Mouse (Mus musculus) gastrocnemius, postnatal 4 days (tissue): ENCODE data around the gene 1110004F10Rik. TPM values are rescaled to one million over a fixed set of nuclear protein-coding genes. Genes with fewer than 3 reads are reported as not detected.

Experiments
- DNase-seq, 2 experiments: peaks; one replicate each; pipeline ENCODE4 v3.0.0; 2021 to 2022; ENCODE audit warnings: low spot score in 2 of 2, mixed read lengths in 2 of 2
- total RNA-seq, 2 experiments: library from RNA; stranded (reverse); gene quantifications; 2 replicates each; pipeline ENCODE4 v1.2.3; 2021

1110004F10Rik gene
- total RNA-seq, 2 experiments from 2014 or later: 78.9 to 83.6 TPM

DNA sequence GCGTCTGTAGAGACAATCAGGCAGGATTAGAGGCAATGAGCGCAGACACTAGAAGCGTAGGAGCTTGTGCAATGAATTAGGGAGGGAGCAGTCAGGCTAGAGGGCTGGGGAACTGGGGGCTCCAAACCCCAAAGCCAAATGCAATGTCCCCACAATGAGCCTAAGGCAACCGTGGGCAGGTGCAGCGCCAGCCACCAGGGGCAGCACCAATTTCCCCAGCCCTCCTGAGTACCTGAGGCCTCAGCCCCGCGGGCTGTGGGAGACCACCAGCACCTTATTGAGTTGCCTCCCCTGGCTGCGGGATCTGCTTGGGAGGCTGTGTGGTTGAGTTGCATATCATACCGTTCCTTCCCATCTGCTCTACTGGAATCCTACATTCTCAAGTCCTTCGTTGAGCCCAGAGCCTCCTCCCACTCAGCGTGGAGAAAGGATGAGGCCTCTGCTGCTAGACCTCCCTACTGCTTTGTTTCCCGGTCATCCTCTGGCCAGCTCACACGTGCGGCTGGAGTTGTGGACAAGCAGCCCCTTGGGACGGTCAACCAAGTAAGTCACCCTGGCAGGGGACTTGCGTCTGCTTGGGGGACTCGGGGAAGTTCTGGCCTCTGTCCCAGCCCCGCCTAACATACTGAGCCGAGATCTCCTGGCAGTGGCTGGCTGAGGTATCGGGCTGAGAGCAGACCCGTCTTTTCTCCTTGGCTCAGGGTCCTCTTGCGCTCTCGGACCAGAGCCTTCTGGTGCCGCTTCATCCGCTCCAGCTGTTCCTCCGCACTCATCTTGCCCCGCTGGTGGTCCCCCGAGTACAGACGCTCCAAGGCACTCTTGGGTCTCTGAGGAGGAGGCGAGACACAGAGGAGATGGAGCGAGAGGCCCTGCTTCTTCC lies 95.5 kb downstream of the 1110004F10Rik start:
- DNase-seq: no peak

DNA sequence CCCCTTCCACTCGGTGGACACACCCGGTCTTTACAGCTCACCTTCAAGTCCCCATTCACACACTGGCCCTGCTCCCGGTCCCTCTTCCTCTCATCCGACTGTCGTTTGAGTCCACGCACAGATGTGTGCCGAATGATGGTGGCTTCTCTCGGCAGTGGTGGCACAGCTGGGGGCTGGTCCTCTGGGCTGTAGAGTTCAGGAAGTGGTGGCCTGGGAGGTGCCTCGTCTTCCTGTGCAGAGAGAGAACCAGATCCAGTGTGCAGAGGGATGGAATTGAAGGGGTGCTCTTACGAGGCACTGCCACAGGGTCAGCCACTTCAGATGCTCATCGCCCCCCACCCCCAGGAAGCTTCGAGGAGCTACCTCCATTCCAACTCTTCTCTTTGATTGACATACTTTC lies 98.0 kb downstream of the 1110004F10Rik start:
- no peak for DNase-seq

DNA sequence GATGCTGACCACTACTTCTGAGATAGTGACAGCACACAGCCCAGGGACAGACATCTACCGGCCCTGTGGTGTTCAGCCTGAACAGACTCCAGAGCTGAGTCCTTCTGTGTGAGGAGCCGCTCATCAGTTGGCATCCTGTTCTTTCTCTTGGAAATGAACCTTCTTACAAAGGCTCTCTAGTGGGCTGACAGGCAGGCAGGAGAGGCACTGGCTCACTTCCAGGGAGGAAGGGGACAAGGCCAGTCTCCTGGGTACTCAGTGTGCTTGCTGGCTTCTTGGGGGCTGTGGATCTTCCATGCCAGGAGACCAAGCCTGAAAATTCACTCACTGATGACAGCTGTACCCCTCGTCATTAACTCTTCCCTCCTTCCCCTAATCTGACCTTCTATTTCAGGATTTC lies 98.5 kb downstream of the 1110004F10Rik start:
- DNase-seq: no peak

DNA sequence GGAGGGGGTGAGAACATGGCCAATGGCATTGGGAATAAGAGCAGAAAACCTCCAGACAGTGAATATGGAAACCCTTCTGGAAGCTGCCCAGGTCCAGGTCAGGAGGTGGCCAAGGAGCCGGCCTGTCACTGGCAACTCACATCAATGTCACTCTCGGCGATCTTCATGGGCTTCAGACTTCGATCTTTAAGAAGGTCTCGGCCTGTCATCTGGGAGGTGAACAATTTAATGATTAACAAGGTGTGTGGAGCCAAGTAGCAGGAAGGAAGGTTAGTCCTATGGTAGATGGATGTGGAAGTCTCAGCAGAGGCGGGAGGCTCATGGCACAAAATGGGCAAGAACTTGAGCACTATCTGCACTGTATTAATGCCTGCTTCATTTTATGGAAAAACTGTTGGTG lies 105.8 kb downstream of the 1110004F10Rik start:
- DNase-seq: no peak

DNA sequence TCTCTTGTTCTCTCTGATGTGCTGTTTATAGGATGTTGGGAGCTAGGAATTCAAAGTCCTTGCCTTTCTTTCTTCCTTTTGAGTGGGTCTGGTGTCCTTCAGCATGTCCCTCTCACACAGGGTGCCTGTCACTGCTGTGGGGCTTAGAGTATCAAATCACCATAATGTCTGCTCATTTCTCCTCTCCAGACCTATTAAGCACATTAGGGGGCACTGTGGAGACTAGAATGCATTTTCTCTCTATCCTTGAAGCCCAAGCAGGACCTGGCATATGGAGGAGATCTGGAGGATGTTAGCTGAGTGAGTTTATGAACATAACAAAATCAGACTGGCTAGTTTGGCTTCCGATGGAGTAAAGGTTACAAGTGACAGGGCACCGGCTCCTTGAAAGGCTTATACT lies 107.9 kb downstream of the 1110004F10Rik start:
- no peak for DNase-seq

DNA sequence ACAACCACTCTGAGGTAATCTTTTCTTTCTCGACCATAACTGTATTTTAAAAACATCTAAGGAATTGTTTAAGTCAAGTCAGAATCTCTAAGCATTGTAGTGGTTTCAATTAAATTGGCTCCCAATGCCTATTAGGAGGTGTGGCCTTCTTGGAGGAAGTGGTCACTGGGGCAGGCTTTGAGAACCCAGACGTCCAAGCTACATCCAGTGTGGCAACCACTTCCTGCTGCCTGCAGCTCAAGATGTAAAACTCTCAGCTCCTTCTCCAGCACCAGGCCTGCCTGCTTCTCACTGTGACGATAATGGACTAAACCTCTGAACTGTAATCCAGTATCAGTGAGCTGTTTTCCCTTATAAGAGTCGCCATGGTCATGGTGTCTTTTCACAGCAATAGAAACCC lies 110.4 kb downstream of the 1110004F10Rik start:
- DNase-seq: no peak

DNA sequence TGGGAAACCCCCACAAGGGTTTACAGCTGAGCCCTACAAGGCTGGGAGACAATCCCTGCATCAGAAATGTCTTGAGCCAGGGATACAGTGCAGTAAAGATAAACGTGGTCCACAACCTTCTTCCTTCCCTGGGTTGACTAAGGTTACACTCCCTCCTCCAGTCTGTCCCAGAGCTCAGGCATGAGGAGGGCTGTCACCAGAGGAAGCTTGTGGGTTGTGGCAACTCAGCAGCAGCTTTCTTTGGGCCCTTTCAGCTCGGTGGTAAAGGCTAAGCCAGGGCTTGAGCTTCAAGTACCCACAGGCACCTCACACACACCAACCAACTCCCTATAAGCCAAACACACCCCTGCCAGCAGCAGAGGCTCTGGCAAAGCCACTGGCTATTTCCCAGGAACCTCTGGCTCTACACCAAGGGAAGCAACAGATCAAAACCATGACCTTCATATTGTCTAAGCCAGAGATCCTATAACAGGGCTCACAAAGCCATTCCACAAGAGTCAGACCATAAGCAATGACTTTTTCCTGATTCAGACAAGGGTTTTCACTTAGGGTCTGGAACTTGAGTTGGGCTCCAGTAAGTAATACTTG lies 114.7 kb downstream of the 1110004F10Rik start:
- no peak for DNase-seq

Other genes starting within 250 kb of the 1110004F10Rik start
- 10 to 100 TPM; 87.0 to 92.4 TPM for gene Sox6, start 601 bp upstream of the 1110004F10Rik start, total RNA-seq
- gene Gm4353, start 45.2 kb downstream of the 1110004F10Rik start, total RNA-seq: 1 to 10 TPM; 2.0 to 2.7 TPM